Comparison of ENCODE assay signal across 12 mouse cellular contexts in genomic region chr4:62637856-62638604, GRCm38 (mm10).
A peak's percentile ranks its signal among the peaks of the same experiment; 100 is the strongest.
DNase-seq lines count a peak whose midpoint lies in the region; ATAC-seq lines count a peak whose summit lies in the region.
"Had no signal": no experiment of that assay in that cellular context is flagged by ENCODE, and none has a peak within 500 bp of the region (broad histone marks: within the 10 kb centered on the region; RNA-seq: fewer than 3 reads in every experiment).

No protein-coding gene starts in this region.

- ATAC-seq in heart, embryonic 12.5 days (ENCODE audit: insufficient number of reproducible peaks, low FRiP score) = no peak
- no peak for ATAC-seq in limb, embryonic 15.5 days (ENCODE audit: insufficient number of reproducible peaks, low FRiP score, low TSS enrichment, low read depth)
- no peak for ATAC-seq in hindbrain, embryonic 11.5 days (ENCODE audit: low FRiP score)

- H3K4me1 ChIP-seq in heart, embryonic 12.5 days (replicated peaks) = peaks cover 72% of the 10 kb centered on the region
- H3K4me1 ChIP-seq in limb, embryonic 15.5 days = peaks cover 36% of the 10 kb centered on the region
- no peaks in the 10 kb centered on the region for H3K4me1 ChIP-seq in hindbrain, embryonic 11.5 days (replicated peaks; ENCODE audit: control insufficient read depth, insufficient read depth, low read length)

- 55% methylated on average over 4 of the region's 4 CpGs for WGBS in heart, embryonic 12.5 days
- WGBS in limb, embryonic 15.5 days = 58% methylated on average over 4 of the region's 4 CpGs
- WGBS in hindbrain, embryonic 11.5 days = 81% methylated on average over 4 of the region's 4 CpGs

- H3K27me3 ChIP-seq in heart, embryonic 12.5 days (replicated peaks) = peaks cover 29% of the 10 kb centered on the region
- H3K27me3 ChIP-seq in limb, embryonic 15.5 days = no peaks in the 10 kb centered on the region
- peaks cover 3% of the 10 kb centered on the region; the same call in 1 of the 2 replicates for H3K27me3 ChIP-seq in hindbrain, embryonic 11.5 days (ENCODE audit: control insufficient read depth, insufficient read depth, low read length)

- DNase-seq in heart, adult 18-20 months = no peak
- peak; percentile 73 for DNase-seq in CD4-positive, CD25-positive, alpha-beta regulatory T cell, adult 2 months (ENCODE audit: low read depth, low spot score)
- peak; percentile 51 to 61 for DNase-seq in cerebellum, postnatal 14 days
- DNase-seq in urinary bladder, adult 18-20 months (ENCODE audit: low spot score in 2 of 2) = no peak
- DNase-seq in thymus, postnatal 25 days = no peak
- DNase-seq in hindbrain, embryonic 11.5 days (ENCODE audit: low spot score) = no peak
- DNase-seq: gastrocnemius, postnatal 36 days; lung, embryonic 14.5 days had no signal

- no peak overlapping the region for H3K4me3 ChIP-seq in heart, embryonic 12.5 days
- H3K4me3 ChIP-seq in limb, embryonic 15.5 days = no peak overlapping the region
- no peak overlapping the region for H3K4me3 ChIP-seq in hindbrain, embryonic 11.5 days (ENCODE audit: low read depth, low read length)
- H3K4me3 ChIP-seq: erythroblast, embryonic 14.5 days; hindbrain, embryonic 13.5 days had no signal

- peak overlapping the region; percentile 46; the same call in 1 of the 2 replicates for H3K27ac ChIP-seq in heart, embryonic 12.5 days (ENCODE audit: poor library complexity, severe bottlenecking)
- peak overlapping the region; percentile 65 for H3K27ac ChIP-seq in limb, embryonic 15.5 days
- no peak overlapping the region for H3K27ac ChIP-seq in hindbrain, embryonic 11.5 days (ENCODE audit: low read depth, low read length)
- H3K27ac ChIP-seq: hindbrain, embryonic 13.5 days had no signal

- no peak overlapping the region for H3K9ac ChIP-seq in heart, embryonic 12.5 days
- H3K9ac ChIP-seq in limb, embryonic 15.5 days = no peak overlapping the region
- H3K9ac ChIP-seq in hindbrain, embryonic 11.5 days (ENCODE audit: low read depth, low read length) = no peak overlapping the region
- H3K9ac ChIP-seq: hindbrain, embryonic 13.5 days; lung, embryonic 14.5 days had no signal

- H3K4me2 ChIP-seq in heart, embryonic 12.5 days = no peak overlapping the region
- H3K4me2 ChIP-seq in limb, embryonic 15.5 days = no peak overlapping the region
- H3K4me2 ChIP-seq in hindbrain, embryonic 11.5 days (replicated peaks; ENCODE audit: low read depth, low read length) = no peak overlapping the region
- H3K4me2 ChIP-seq: hindbrain, embryonic 13.5 days; lung, embryonic 14.5 days had no signal

- peaks cover 8% of the 10 kb centered on the region; the same call in 1 of the 2 replicates for H3K36me3 ChIP-seq in heart, embryonic 12.5 days
- no peaks in the 10 kb centered on the region for H3K36me3 ChIP-seq in limb, embryonic 15.5 days
- H3K36me3 ChIP-seq in hindbrain, embryonic 11.5 days (ENCODE audit: control insufficient read depth, insufficient read depth, low read length) = no peaks in the 10 kb centered on the region
- H3K36me3 ChIP-seq: hindbrain, embryonic 13.5 days had no signal

- H3K9me3 ChIP-seq in heart, embryonic 12.5 days (replicated peaks) = no peaks in the 10 kb centered on the region
- H3K9me3 ChIP-seq in limb, embryonic 15.5 days = no peaks in the 10 kb centered on the region
- no peaks in the 10 kb centered on the region for H3K9me3 ChIP-seq in hindbrain, embryonic 11.5 days (ENCODE audit: control insufficient read depth, low read length)
- H3K9me3 ChIP-seq: hindbrain, embryonic 13.5 days had no signal

Comparison
In these comparisons a context has a peak if more than half of its experiments do, and no peak if none do; other contexts are left out.
1. DNase-seq: peak in CD4-positive, CD25-positive, alpha-beta regulatory T cell, adult 2 months (single experiment) and cerebellum, postnatal 14 days (2 of 2); none in heart, adult 18-20 months (0 of 2), urinary bladder, adult 18-20 months (0 of 2), thymus, postnatal 25 days (single experiment) and hindbrain, embryonic 11.5 days (single experiment).